Mouse (Mus musculus): ENCODE measurements around the gene Car4. TPM values are rescaled to one million over a fixed set of nuclear protein-coding genes. Genes with fewer than 3 reads are reported as not detected.

Gene Car4
- 3.3 and 3.7 TPM in 2 replicates for polyA plus RNA-seq (2012; rRNA removed)

GRCm38 (mm10) chr11:84957591-84958270 lies at the start of gene Car4:
Car4 (plus strand) TSS chr11:84957786.
- H3K36me3 ChIP-seq (ENCODE audit: control insufficient read depth, insufficient read depth, low read length) = no peaks in the 10 kb centered on the region
- DNase-seq = no peak
- TF ChIP-seq CTCF (IDR thresholded peaks at IDR 0.05; ENCODE audit: borderline replicate concordance, control insufficient read depth, extremely low read depth, insufficient read depth, low read length, poor library complexity) = no peak
- TF ChIP-seq POLR2A (IDR thresholded peaks at IDR 0.05; ENCODE audit: control insufficient read depth, extremely low read depth, insufficient read depth, low read length, poor library complexity) = no peak
- WGBS = 8% methylated on average over 49 of the region's 49 CpGs
- no peak within 1 kb of the TSS for H3K4me3 ChIP-seq (ENCODE audit: control insufficient read depth, insufficient read depth, low read length)
- no peaks in the 10 kb centered on the region for H3K4me1 ChIP-seq (replicated peaks; ENCODE audit: control insufficient read depth, insufficient read depth, low read length)
- no peak within 1 kb of the TSS for H3K27ac ChIP-seq (ENCODE audit: control insufficient read depth, insufficient read depth, low read length)
- H3K27me3 ChIP-seq (ENCODE audit: control insufficient read depth, insufficient read depth, low read length) = peaks cover 18% of the 10 kb centered on the region

GRCm38 (mm10) chr11:84908480-84908879 lies 49.1 kb upstream of the Car4 start:
- DNase-seq = no peak
- Histone ChIP-seq H3K4me3 (ENCODE audit: control insufficient read depth, insufficient read depth, low read length) (no peak overlapping the region), H3K27me3 (ENCODE audit: control insufficient read depth, insufficient read depth, low read length) (no peaks in the 10 kb centered on the region), H3K36me3 (ENCODE audit: control insufficient read depth, insufficient read depth, low read length) (peaks cover 9% of the 10 kb centered on the region), H3K4me1 (replicated peaks; ENCODE audit: control insufficient read depth, insufficient read depth, low read length) (no peaks in the 10 kb centered on the region), H3K27ac (ENCODE audit: control insufficient read depth, insufficient read depth, low read length) (no peak overlapping the region)
- TF ChIP-seq CTCF (IDR thresholded peaks at IDR 0.05; ENCODE audit: borderline replicate concordance, control insufficient read depth, extremely low read depth, insufficient read depth, low read length, poor library complexity) (no peak), POLR2A (IDR thresholded peaks at IDR 0.05; ENCODE audit: control insufficient read depth, extremely low read depth, insufficient read depth, low read length, poor library complexity) (no peak)
- 99% methylated on average over 6 of the region's 6 CpGs for WGBS

- Histone ChIP-seq H3K4me3 (ENCODE audit: control insufficient read depth, insufficient read depth, low read length) (no peak overlapping the region), H3K4me1 (replicated peaks; ENCODE audit: control insufficient read depth, insufficient read depth, low read length) (peaks cover 3% of the 10 kb centered on the region), H3K27ac (ENCODE audit: control insufficient read depth, insufficient read depth, low read length) (no peak overlapping the region), H3K36me3 (ENCODE audit: control insufficient read depth, insufficient read depth, low read length) (peaks cover 9% of the 10 kb centered on the region), H3K27me3 (ENCODE audit: control insufficient read depth, insufficient read depth, low read length) (no peaks in the 10 kb centered on the region)
- no peak for DNase-seq
- TF ChIP-seq CTCF (IDR thresholded peaks at IDR 0.05; ENCODE audit: borderline replicate concordance, control insufficient read depth, extremely low read depth, insufficient read depth, low read length, poor library complexity) (no peak), POLR2A (IDR thresholded peaks at IDR 0.05; ENCODE audit: control insufficient read depth, extremely low read depth, insufficient read depth, low read length, poor library complexity) (no peak)
- 97% methylated on average over 4 of the region's 4 CpGs for WGBS
These were observed 47.2 kb upstream of the Car4 start for GRCm38 (mm10) chr11:84910411-84910810.

GRCm38 (mm10) chr11:84914673-84915072 lies 42.9 kb upstream of the Car4 start:
- no peak overlapping the region for H3K27ac ChIP-seq (ENCODE audit: control insufficient read depth, insufficient read depth, low read length)
- H3K4me1 ChIP-seq (replicated peaks; ENCODE audit: control insufficient read depth, insufficient read depth, low read length) = peaks cover 5% of the 10 kb centered on the region
- no peak overlapping the region for H3K4me3 ChIP-seq (ENCODE audit: control insufficient read depth, insufficient read depth, low read length)
- peak; percentile 6 for DNase-seq
- 96% methylated on average over 5 of the region's 5 CpGs for WGBS
- no peaks in the 10 kb centered on the region for H3K27me3 ChIP-seq (ENCODE audit: control insufficient read depth, insufficient read depth, low read length)
- TF ChIP-seq CTCF (IDR thresholded peaks at IDR 0.05; ENCODE audit: borderline replicate concordance, control insufficient read depth, extremely low read depth, insufficient read depth, low read length, poor library complexity) (no peak), POLR2A (IDR thresholded peaks at IDR 0.05; ENCODE audit: control insufficient read depth, extremely low read depth, insufficient read depth, low read length, poor library complexity) (no peak)
- peaks cover 9% of the 10 kb centered on the region for H3K36me3 ChIP-seq (ENCODE audit: control insufficient read depth, insufficient read depth, low read length)

GRCm38 (mm10) chr11:84916053-84916702 lies 41.4 kb upstream of the Car4 start, which contains the start of gene Znhit3:
Znhit3 (minus strand) TSS chr11:84916366.
- Histone ChIP-seq H3K36me3 (ENCODE audit: control insufficient read depth, insufficient read depth, low read length) (peaks cover 3% of the 10 kb centered on the region; the same call in 1 of the 2 replicates), H3K4me3 (ENCODE audit: control insufficient read depth, insufficient read depth, low read length) (peak within 1 kb of the TSS; percentile 98), H3K27ac (ENCODE audit: control insufficient read depth, insufficient read depth, low read length) (no peak within 1 kb of the TSS), H3K4me1 (replicated peaks; ENCODE audit: control insufficient read depth, insufficient read depth, low read length) (peaks cover 5% of the 10 kb centered on the region), H3K27me3 (ENCODE audit: control insufficient read depth, insufficient read depth, low read length) (no peaks in the 10 kb centered on the region)
- WGBS = 6% methylated on average over 34 of the region's 34 CpGs
- TF ChIP-seq CTCF (IDR thresholded peaks at IDR 0.05; ENCODE audit: borderline replicate concordance, control insufficient read depth, extremely low read depth, insufficient read depth, low read length, poor library complexity) (no peak), POLR2A (IDR thresholded peaks at IDR 0.05; ENCODE audit: control insufficient read depth, extremely low read depth, insufficient read depth, low read length, poor library complexity) (peak; percentile 48; the same call in 1 of the 2 replicates)
- DNase-seq = peak; percentile 87

GRCm38 (mm10) chr11:84916703-84917300 lies 40.8 kb upstream of the Car4 start:
- 73% methylated on average over 7 of the region's 7 CpGs for WGBS
- no peaks in the 10 kb centered on the region for H3K36me3 ChIP-seq (ENCODE audit: control insufficient read depth, insufficient read depth, low read length)
- no peaks in the 10 kb centered on the region for H3K27me3 ChIP-seq (ENCODE audit: control insufficient read depth, insufficient read depth, low read length)
- DNase-seq = no peak
- no peak for TF ChIP-seq CTCF (IDR thresholded peaks at IDR 0.05; ENCODE audit: borderline replicate concordance, control insufficient read depth, extremely low read depth, insufficient read depth, low read length, poor library complexity)
- no peak for TF ChIP-seq POLR2A (IDR thresholded peaks at IDR 0.05; ENCODE audit: control insufficient read depth, extremely low read depth, insufficient read depth, low read length, poor library complexity)
- H3K4me3 ChIP-seq (ENCODE audit: control insufficient read depth, insufficient read depth, low read length) = no peak overlapping the region
- peaks cover 5% of the 10 kb centered on the region for H3K4me1 ChIP-seq (replicated peaks; ENCODE audit: control insufficient read depth, insufficient read depth, low read length)
- no peak overlapping the region for H3K27ac ChIP-seq (ENCODE audit: control insufficient read depth, insufficient read depth, low read length)

All from thymus, adult 2 months (tissue).